Mouse (Mus musculus): ENCODE results near the gene Dync2li1.

- TF ChIP-seq POLR2A (IDR thresholded peaks at IDR 0.05; ENCODE audit: insufficient read depth, low read depth, low read length) (no peak), CTCF (IDR thresholded peaks at IDR 0.05) (no peak), EP300 (IDR thresholded peaks at IDR 0.05; ENCODE audit: insufficient read depth, low read depth, low read length) (no peak)
These were observed 20.2 kb downstream of the Dync2li1 start for GRCm38 (mm10) chr17:84646477-84646876.

Measured in heart, adult 2 months (tissue).